Mouse (Mus musculus): Measurements from ENCODE around the gene Gpn3. TPM values are rescaled to one million over a fixed set of nuclear protein-coding genes. Genes with fewer than 3 reads are reported as not detected.
A peak's percentile ranks its signal among the peaks of the same experiment; 100 is the strongest.

Gene Gpn3
- total RNA-seq, 2 experiments from 2014 or later, result 29.7 to 31.4 TPM

DNA sequence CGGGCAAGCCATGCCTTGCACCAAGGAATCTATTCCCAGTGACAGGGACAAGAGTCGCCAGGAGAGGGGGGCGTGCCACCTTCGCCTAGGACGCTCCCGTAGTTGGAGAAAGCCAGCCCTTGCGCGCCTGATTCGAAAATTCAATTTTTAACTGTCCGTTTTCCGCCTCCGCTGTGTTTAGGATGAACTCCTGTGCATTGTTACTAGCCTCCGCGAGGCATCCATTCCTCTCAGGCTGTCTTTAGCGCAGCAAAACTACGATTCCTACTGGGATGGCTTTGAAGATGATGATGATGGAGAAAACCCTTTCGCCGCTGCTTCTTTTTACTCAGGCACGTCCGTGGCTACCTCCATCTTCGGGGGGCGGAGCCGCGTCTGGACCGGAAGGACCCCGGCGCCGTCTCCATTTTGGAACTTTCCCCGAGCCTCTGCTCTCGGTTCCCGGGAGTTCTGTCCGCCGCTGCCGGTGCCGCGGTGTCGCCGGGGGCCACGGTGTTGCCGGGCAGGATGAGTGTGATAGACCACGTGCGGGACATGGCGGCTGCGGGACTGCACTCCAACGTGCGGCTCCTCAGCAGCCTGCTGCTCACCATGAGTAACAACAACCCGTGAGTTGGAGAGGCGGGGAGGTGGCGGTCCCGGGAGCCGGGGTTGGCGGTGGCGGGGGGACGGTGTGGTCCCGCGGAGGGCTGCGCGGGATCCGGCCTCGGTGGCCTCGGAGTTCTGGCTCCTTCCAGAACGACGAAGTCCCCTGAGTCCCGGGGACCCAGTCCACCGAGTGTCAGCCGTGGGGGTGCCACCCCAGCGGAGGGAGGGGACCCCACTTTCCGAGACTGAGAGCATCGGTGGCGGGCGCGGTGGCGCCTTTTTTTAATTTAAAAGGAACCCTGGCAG lies 50.6 kb downstream of the Gpn3 start:
- peak; percentile 89 to 90 for DNase-seq

DNA sequence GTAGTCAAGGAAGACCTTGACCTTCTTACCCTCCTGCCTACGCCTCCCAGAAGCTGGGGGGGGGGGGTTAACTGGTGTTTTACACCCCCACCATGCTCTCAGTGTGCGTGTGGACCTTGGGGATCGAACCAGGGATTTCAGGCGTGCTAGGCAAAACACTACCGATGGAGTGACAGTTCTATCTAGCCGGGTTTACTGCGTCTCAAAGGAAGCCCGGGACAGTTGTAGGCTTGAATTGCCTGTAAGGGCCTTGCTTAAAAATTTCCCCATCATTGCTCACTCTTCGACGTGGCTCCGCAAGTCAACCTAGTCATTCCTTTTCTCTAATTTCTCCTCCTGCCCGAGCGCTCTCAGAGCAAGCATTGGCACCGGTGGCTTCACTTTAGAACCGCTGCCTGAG lies 51.4 kb downstream of the Gpn3 start:
- no peak for DNase-seq

DNA sequence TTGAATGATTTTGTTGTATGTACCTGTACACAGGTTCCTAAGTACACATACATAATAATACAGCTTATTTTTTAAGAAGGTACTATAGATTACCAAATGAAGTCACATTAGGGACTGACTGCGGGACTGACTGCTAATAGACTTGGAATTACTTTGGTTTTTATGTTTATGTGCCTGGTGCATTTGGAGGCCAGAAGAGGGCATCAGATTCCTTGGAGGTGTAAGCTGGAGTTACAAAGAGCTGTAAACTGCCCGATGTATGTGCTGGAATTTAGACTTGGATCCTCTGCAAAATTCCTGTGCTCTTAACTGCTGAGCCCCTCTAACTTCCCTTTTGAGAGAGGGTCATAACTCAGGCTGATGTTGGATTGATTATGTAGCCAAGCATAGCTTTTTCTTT lies 53.9 kb downstream of the Gpn3 start:
- DNase-seq, result no peak

DNA sequence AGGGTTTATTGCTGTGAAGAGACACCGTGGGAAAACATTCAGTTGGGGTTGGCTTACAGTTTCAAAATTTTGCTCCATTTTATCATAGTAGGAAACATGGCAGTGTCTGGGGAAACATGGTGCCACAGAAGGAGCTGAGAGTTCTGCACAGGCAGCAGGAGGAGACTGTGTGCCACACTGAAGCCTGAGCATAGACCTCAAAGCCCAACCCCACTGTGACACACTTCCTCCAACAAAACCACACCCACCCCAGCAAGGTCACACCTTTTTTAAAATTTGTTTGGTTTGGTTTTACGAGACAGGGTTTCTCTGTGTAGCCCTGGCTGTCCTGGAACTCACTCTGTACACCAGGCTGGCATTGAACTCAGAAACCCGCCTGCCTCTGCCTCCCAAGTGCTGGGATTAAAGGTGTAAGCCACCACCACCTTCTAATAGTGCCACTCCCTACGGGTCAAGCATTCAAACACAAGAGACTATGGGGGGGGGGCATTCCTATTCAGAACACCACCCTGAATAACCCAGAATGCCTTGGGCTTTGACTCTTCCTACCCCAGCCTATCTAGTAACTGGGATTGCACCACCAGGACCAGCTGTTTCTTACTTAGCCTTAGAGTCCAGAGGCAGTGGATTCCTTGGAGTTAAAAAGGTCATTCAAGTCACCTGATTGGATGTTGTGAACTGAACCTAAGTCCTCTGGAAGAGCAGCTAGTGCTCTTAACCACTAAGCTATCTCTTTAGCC lies 58.5 kb downstream of the Gpn3 start:
- no peak for DNase-seq

DNA sequence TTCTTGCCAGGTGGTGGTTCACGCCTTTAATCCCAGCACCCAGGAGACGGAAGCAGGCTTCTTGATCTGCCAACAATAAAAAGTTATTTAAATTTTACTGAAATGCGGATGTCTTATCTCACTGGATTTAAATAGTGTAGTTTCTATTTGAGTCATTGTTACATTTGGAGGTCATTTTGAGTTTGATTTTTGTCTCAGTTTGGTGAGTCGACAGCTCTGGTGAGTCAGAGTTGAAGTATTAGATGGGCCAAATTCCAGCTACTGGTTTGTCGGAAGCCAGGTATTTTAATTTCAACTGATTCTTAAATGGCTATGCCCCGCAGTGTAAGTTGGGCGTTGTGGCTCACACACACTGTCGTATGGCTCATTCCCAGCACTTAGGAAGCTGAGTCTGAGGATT lies 59.5 kb downstream of the Gpn3 start:
- no peak for DNase-seq

Other genes starting within 250 kb of the Gpn3 start
- gene Ccdc63, start 231.1 kb upstream of the Gpn3 start, total RNA-seq (2021), result 1 to 10 TPM in 1 of 2 experiments, under 1 TPM in 1; 0.68 to 1.1 TPM
- gene Ppp1cc, start 213.6 kb upstream of the Gpn3 start, total RNA-seq (2021), result 100 to 1,000 TPM; 223 to 225 TPM
- gene Hvcn1, start 165.1 kb upstream of the Gpn3 start, total RNA-seq (2021), result 1 to 10 TPM; 2.4 to 3.3 TPM
- 10 to 100 TPM; 11.5 to 14.5 TPM for gene Tctn1, start 107.4 kb upstream of the Gpn3 start, total RNA-seq (2021)
- 10 to 100 TPM; 41.1 to 43.6 TPM for gene Pptc7, start 87.5 kb upstream of the Gpn3 start, total RNA-seq (2021)
- 1 to 10 TPM; 4.5 to 4.9 TPM for gene Rad9b, start 17.6 kb upstream of the Gpn3 start, total RNA-seq (2021)
- 100 to 1,000 TPM; 173 to 175 TPM for gene Vps29, start 17.5 kb upstream of the Gpn3 start, total RNA-seq (2021)
- 10 to 100 TPM; 76.0 to 81.9 TPM for gene Fam216a, start 488 bp downstream of the Gpn3 start, total RNA-seq (2021)
- gene Arpc3, start 20.0 kb downstream of the Gpn3 start, total RNA-seq (2021), result 100 to 1,000 TPM; 260 to 262 TPM
- 10 to 100 TPM; 28.6 to 30.5 TPM for gene Anapc7, start 49.8 kb downstream of the Gpn3 start, total RNA-seq (2021)
- gene Atp2a2, start 130.3 kb downstream of the Gpn3 start, total RNA-seq (2021), result 100 to 1,000 TPM; 639 to 686 TPM
- gene Ift81, start 242.6 kb downstream of the Gpn3 start, total RNA-seq (2021), result 10 to 100 TPM; 37.1 to 40.5 TPM